Mouse (Mus musculus) R1 (cell line): ENCODE measurements around the gene Bach2.

Source experiments
- DNase-seq: peaks from one replicate; pipeline ENCODE4 v3.0.0-alpha.2; 2018; ENCODE audit warnings: low read depth, low spot score

Bach2 gene

DNA sequence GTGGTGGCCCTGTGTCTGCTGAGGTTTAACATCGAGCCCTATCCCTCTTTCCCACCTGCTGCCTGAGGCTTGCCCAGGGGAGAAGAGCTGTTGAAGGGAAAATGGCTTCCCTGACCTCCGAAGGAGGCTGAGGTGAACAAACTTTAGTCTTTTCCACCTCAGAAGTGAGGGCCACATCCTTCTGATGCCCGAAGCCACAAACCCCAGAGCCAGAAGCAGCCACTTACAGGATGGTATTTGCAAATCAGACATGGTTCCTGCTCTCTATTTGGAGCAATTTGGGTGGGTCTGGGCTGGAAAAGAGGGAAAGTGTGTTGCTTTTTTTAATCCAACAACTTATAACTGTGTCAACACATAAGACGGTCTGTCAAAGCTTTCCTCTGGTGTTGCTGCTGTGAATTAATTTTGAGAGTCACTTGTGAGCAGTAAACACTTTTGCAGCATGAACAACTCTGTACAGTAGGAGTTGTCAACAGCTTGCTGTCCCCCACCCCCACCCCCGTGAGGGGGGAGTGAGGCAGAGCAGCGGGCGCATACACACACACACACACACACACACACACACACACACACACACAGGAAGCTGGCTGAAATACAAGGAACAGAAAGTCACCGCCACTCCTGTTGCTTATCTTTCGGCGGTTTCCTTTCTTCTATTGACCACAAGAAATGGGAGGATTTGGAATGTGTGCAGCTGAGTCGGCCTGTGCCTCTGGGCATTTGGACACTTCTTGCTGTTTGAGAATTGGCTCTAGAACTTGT, 149.1 kb downstream of the Bach2 start:
- DNase-seq: no peak

DNA sequence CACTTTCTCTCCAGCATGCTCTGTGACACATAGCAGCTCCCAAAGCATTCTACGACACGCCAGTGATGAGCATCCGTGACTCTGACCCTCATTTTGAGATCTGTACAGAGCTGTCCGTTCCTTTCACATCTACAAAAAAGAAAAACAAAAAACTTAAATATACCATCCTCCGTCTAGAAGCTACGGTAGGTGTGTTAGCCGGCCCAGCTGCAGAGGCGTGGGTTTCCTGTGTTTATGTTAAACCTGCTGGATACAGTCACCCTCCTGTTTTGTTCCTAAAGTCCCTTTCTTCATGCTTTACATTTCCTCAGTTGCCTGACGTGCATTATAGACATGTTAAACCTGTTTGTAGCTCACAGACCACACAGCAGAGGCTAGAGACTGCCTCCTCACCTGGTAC, 150.0 kb downstream of the Bach2 start:
- no peak for DNase-seq

DNA sequence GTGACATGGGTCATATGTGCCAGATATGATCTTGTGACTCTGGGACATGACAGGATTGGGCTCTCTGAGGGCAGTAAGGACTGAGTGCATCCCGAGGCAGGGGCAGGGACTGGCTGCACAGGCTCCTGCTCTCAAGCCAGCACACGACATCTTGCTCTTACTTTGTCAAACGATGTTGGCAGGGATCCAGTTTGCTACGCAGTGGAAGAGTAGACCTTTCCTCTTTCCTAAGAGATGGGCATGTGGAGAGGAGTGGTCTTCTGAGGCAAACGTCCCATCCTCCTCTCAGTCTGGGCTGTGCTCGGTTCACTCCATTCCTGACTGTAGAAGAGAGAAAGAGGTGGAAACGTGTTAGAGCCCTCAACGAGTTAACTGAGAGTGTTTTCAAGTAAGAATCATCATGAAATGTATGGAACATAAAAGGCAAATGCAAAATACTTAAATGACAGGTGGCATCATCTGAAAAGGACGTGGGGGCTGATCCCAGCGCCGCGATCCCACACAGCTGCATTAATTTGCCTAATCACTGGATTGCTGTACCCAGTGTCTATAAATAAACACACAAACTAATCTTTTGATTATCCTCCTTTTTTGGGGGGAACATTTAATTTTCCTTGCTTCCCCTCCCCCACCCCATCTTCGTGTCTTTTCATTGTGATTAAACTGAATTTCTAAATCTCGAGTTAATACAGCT, 150.7 kb downstream of the Bach2 start:
- no peak for DNase-seq

DNA sequence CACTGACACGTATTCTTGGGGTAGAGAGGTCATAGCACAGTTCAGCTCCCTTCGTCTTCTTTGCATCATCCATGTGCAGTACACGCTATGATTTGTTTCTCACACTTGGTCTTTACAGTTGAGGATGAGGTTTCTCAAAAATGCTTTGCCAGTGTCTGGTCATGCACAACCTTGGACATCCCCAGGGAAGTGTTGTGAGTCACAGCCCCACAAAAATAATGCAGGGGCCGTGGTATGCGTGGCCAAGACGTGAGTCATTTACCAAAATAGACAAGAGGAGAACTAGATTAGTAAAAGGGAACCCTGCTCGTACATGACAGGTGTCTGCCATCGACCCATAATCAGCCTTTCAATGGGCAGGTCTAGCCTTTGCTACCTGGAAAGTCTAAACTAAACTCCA, 152.7 kb downstream of the Bach2 start:
- no peak for DNase-seq

DNA sequence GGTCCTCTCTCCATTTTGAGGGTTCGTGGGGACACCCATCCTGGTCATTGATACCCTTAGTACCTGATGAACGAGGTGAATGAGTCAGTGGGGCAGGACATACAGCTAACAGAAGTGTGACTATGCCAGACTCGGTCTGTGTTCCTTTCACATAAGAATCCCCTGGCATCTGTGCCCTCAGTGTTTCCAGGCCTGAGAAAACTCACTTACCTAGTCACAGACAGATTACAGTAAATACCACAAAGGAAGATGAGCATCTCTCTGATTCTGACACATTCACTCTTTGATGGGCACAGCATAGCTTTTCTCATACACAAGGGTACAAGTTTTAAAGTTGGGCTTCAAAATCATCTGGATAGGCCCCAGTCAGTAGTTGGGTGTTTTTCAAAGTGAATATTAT, 154.6 kb downstream of the Bach2 start:
- DNase-seq: no peak

DNA sequence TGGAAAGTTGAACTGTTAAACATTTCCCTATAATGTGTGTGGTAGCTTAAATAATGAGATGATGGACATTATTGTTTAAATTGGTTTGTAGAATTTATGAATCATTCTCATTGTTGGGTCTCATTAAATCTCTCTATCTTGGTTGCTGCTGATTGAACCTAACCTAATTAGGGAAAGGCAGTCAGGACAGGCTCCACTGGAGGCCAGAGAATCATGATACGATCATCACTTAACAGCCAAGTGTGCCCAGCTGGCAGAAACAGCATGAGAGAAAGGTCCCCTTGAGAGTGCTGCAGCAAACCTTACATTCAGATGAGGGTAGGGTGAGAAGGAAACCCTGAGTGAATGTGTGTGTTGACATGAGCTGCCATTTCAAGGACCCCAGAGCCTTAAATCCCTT, 155.3 kb downstream of the Bach2 start:
- no peak for DNase-seq

DNA sequence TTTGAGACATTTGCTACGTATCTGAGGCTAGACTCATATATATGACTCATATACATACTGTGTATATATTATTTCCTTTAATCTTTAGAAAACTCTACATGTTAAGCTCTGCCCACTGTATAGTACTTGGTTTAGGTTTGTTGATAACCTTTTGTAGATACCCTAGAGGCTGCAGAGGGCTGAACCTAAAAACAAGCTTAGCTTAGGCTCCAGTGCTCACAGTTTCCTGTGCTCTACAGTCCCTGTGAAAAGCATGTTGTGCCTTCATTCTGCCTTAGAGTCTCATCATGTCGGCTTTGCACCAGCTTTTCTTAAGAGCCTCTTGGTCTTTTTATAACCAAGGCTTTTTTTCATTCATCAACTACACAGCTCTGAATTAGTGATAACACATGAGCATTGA, 156.2 kb downstream of the Bach2 start:
- DNase-seq: no peak

DNA sequence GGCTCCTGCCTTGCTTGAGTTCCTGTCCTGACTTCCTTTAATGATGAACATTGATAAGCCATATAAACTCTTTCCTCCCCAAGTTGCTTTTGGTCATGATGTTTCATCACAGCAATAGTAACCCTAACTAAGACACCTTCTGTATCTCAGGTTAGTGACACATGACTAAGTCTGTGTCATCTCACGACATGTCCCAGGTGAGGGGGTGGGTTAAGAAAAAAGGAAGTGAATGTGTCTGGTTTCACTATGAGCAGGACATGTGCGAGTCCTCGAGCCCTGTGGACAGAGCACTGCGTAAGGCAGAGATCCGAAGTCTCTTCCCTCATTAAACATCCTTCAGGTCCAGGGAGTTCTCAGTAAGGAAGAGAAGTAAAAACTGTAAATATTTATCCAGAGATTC, 162.9 kb downstream of the Bach2 start:
- no peak for DNase-seq

DNA sequence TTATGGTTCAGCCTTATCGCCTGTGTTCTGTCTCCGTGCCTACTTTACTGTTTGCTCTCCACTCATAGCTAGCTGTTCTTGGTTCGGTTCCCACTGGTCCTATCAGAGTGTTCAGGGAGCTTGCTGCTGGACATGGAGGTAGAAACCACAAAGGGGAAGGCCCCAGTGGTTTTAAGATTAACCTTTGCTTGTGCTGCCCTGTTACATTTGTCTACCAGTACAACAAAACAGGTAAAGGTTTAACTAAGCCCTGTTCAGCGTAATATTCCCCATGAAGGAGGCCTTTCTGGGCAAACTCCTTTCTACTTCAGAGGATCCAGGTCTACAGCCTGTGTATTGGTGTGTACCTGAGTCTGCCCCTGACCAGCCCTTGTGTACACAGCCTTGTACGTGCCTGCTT, 164.9 kb downstream of the Bach2 start:
- DNase-seq: no peak

DNA sequence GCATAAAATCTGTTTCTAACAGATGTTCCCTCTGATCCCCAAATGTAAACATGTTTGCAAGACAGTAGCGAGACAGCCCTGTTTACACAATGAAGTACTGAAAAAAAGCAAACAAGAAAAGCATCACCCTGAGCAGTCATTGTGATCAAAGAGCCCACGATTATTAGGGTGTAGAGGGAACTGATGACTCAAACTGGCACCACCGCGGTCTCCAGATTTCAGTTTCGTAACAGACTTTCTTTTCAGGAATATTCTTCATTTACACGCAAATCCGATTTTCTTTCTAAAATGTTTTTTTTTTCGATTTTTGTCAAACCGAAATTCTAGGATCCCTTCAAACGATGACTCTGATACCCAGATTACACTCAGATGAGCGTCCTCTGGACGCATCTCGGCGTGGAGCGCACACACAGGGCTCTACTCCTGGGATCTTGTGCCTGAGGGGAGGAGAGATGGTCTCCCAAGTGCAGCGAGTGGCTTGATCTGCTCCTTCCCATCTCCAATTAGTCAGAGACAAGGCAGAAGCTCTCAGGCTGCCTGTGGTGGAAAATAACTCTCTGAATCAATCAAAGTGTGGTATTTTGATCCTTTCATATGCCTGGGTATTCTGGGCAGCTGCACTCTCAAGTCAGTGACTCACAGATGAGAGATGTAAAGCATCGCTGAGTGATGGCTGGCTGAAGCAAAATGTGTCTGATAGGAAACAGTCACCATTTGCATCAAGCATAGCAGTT, 166.7 kb downstream of the Bach2 start:
- no peak for DNase-seq

DNA sequence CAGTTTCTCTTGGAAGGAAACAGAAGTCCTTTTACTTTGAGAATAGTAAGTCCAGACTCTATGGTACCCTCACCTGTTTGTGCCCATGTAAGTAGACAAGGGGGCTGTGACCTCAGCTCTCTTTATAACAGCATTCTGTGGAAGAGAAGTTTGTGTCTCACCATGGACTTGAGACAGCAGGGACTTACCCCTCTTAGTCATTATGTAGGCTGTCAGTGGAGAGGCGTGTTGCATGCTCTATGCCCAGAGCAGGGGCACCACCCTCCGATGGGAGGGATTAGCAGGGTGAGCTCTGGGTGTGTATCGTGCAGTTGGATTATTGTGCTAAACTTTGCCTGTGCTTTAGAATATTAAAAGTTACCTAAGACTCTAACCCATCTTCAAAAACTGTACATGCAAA, 167.4 kb downstream of the Bach2 start:
- DNase-seq: no peak

DNA sequence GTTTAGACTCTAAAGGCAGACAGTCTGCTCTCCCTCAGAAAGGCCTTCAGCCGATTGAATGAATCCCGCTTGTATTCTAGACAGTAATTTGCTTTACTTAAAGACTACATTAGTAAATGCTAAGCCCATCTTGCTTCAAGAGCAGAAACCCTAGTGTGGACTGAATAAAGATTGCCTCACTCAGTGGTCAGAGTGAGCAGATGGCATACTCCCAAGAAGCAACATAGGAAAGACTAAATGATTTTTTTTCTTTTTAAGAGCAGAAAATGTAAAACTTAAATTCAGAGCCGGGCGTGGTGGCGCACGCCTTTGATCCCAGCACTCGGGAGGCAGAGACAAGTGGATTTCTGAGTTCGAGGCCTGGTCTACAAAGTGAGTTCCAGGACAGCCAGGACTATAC, 169.9 kb downstream of the Bach2 start:
- no peak for DNase-seq

DNA sequence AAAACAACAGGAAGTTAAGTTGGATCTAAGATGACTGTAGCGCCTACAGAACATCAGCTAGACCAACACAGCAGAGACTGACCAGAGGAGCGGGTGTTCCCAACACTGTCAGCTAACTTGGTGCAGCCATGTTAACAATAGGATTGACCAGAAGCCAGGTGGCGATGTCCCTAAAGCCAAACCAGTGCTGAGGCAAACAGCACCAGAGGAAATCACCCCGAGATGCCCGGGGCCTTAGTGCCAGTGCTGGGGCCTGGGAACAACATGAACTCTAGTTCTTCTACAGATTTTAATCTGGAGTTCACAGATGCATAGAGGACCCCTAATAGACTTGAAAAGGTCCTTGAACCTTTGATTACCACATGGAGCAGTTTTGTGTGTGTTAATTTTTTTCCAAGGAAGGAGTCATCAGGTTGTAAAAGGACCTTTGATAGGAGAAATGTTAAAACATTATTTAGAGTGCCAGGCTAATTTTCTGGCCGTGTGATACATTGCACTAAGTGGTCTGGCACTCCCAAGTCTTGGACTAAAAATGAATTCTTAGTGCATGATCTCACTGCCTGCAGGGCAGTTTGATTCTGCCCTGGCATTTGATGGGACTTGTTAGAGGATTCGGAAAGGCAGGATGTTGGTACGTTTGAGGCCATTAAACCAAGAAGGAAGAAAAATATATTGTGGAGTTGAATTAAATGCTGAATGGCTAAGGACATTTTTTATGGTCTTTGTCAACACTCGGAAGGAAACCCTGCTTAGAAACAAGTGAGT, 170.7 kb downstream of the Bach2 start:
- DNase-seq: no peak

DNA sequence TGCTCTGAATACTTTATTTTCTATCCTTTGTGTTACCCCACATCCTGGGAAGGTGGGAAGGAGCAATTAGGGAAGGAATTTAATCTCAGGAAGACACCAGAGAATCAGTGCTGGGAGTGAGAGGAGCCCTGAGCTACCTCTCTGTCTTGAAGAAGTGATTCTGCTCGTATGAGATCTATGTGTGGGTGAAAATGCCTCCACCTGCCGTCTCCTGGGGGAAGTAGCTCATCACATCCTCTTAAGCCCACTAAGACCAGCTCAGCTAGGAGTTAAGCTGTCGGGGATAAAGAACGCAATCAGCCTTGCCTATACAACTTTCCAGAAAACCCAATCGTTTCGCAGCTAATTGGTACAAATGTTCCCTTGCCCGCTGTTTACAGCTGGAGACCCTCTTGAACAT, 174.5 kb downstream of the Bach2 start:
- no peak for DNase-seq

DNA sequence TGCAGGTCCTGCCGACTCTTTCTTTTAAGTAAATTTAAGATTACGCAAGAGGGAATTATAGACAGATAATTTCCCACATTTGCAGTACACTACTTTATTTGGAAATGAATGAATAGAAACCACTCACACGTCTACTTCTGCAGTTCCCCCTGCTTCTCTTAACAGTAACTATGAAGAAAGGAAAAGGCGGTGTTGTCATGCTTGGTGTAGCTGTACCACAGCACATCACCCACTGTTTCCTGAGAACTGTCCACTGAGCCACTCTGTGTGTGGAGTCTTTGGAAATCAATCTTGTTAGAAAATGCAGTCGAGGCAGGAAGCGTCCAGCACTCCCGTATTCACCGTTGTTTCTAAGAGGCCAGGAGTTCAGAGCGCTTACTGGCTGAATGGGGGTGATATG, 174.9 kb downstream of the Bach2 start:
- DNase-seq: no peak

DNA sequence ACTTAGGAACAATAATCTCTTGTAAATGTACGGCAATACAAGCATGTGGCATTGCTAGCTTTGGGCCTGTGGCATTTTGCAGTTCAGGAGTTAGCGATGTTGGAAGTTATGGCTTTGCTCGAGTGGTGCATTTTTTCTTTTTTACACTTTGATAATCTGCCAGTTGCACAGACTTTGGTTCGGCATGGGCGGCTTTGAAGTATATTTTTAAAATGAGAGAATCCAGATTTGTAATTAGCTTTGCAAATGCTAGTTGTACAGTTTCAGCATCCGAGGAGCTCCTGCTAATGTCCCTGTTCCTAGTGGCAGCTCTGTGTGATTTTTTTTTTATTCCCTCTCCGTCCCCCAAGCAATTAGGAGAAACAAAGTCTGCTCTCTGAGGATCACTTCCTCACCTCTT, 176.4 kb downstream of the Bach2 start:
- no peak for DNase-seq

DNA sequence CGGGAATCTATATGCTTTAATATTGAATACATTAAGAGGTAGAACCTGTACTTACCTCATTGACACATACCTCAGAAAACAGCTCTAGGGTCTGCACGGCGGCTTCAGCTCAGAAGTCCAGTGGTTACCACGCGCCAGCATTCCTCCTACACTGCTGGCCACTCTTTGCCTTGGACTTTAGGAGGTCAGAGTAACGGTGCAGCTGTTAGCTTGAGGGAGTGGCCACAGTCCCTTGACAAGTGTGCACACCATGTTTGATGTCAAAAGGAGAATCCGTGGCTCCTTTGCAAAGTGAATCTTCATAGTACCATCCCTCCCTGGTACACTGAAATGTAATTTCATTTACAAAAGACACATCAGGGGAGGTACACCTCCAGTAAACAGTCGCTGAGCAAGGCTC, 179.3 kb downstream of the Bach2 start:
- no peak for DNase-seq

DNA sequence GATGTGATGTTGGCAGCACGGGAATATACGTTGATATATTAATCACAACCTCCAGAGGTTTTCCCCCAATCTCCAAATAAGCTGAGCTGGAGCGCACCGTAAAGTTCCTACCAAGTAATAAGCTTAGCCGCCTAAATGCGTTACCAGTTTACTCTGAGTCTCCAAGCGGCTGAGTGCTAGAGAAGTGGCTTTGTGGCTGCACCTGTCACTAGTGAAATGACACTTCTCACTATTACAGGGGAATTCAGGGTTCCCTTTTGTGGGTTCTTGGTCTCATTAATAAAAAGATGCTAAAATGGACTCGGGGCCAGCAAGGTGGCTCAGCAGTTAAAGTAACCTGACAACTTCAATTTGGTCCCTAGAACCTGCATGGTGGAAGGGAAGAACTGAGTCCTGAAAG, 183.0 kb downstream of the Bach2 start:
- no peak for DNase-seq

DNA sequence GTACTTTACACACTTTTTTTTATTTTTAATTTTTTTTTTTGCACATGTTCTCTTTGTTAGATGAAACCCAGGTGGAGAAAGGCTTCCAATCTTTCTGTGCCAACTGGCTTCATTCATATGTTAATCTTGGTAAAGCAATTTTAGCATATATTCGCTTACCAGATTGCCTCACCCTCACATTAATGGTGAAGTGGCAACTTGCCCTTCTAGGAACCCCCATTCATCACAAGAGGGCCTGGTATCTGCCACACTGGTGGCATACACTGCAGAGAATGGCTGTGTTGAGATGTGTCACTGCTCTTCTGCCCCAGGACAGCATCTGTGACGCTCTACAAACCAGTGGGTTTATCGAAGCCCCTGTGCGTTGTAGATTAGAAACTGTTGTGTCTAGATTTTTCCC, 183.8 kb downstream of the Bach2 start:
- DNase-seq: no peak

DNA sequence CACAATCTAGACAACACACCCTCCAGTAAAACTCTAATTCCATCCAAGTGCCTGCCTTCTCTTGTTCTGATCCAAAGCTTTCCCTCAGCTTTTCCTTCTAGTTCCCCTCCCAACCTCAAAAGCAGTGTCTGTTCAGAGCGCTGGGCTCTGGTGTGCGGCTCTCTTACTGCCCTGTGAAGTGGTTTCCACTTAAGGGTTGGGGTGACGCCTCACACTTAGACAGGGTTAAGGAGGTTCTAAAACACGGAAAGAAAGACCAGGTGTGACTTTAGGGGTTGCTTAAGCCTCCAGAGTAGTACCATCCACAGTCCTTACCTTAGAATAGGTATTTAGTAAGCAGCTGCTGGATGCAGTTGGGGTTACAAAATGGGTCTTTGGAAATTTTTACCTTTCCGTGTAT, 185.1 kb downstream of the Bach2 start:
- no peak for DNase-seq

DNA sequence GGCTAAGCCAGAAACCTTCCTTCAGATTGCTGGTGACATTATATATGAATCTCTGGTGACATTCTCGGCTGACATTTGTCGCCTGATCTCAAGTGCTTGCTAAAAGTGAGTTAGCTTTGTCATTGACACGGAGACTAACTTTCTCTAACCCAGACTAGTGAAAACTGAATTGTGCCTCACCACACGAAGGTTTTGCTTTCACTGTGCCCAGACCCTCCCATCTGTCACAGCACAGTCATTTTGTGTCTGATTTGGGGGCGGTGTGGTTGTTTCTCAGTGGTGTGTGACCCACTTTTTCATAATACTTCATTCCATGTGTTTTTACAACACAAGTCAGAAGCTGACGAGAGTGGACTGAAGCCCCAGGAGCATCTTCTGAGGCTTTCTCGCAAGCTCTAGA, 185.8 kb downstream of the Bach2 start:
- no peak for DNase-seq

DNA sequence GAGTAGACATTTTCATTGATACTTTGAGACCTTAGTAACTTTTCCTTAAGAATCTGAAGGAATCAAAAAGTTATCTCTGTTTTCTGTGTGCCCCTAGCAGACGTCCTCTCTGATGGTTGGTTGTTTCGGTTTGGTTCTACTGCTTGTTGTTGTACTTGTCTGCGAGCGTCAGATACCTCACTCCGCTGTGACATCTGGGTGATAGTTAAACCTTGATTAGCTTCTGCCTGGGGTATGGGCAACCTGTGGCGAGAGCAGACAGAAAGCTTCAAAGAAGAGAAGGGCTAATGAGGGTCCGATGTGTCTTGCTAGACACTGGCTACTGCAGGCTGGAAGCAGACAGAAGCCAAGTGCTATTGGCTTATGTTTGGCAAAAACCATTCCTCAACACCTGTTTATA, 186.5 kb downstream of the Bach2 start:
- DNase-seq: no peak
